Mouse (Mus musculus): Measurements from ENCODE around the gene Sh3bp2. TPM values are rescaled to one million over a fixed set of nuclear protein-coding genes. Genes with fewer than 3 reads are reported as not detected.
A peak's percentile ranks its signal among the peaks of the same experiment; 100 is the strongest.

Sh3bp2 gene
- polyA plus RNA-seq, 1 experiment from 2014 or later = 6.5 TPM

- H3K9me3 ChIP-seq (replicated peaks; ENCODE audit: control insufficient read depth, low read length) = no peaks in the 10 kb centered on the region
- peaks cover 8% of the 10 kb centered on the region for H3K4me1 ChIP-seq (ENCODE audit: control insufficient read depth, low read depth, low read length)
- 66% methylated on average over 5 of the region's 5 CpGs for WGBS (ENCODE audit: insufficient replicate concordance)
Observed at GRCm38 (mm10) chr5:34533066-34533465, 7.4 kb downstream of the Sh3bp2 start.

GRCm38 (mm10) chr5:34533820-34534219, 8.2 kb downstream of the Sh3bp2 start:
- Histone ChIP-seq H3K27me3 (ENCODE audit: control insufficient read depth, insufficient read depth, low read depth, low read length) (no peaks in the 10 kb centered on the region), H3K27ac (ENCODE audit: low read length) (peak overlapping the region; percentile 28), H3K4me3 (ENCODE audit: low read depth, low read length) (no peak overlapping the region), H3K36me3 (ENCODE audit: control insufficient read depth, insufficient read depth) (no peaks in the 10 kb centered on the region), H3K4me2 (ENCODE audit: low read depth, low read length) (no peak overlapping the region), H3K9ac (ENCODE audit: low read depth, low read length) (no peak overlapping the region), H3K4me1 (ENCODE audit: control insufficient read depth, low read depth, low read length) (peaks cover 10% of the 10 kb centered on the region), H3K9me3 (replicated peaks; ENCODE audit: control insufficient read depth, low read length) (no peaks in the 10 kb centered on the region)
- 48% methylated on average over 3 of the region's 3 CpGs for WGBS (ENCODE audit: insufficient replicate concordance)
- ATAC-seq (ENCODE audit: low read depth) = no peak

More at GRCm38 (mm10) chr5:34533066-34533465, 7.4 kb downstream of the Sh3bp2 start:
- no peaks in the 10 kb centered on the region for H3K27me3 ChIP-seq (ENCODE audit: control insufficient read depth, insufficient read depth, low read depth, low read length)
- no peak overlapping the region for H3K9ac ChIP-seq (ENCODE audit: low read depth, low read length)
- no peaks in the 10 kb centered on the region for H3K36me3 ChIP-seq (ENCODE audit: control insufficient read depth, insufficient read depth)
- H3K4me3 ChIP-seq (ENCODE audit: low read depth, low read length) = no peak overlapping the region
- no peak for ATAC-seq (ENCODE audit: low read depth)
- no peak overlapping the region for H3K4me2 ChIP-seq (ENCODE audit: low read depth, low read length)
- peak overlapping the region; percentile 28; the same call in 1 of the 2 replicates for H3K27ac ChIP-seq (ENCODE audit: low read length)

- peaks cover 10% of the 10 kb centered on the region for H3K4me1 ChIP-seq (ENCODE audit: control insufficient read depth, low read depth, low read length)
- no peaks in the 10 kb centered on the region for H3K36me3 ChIP-seq (ENCODE audit: control insufficient read depth, insufficient read depth)
- H3K4me3 ChIP-seq (ENCODE audit: low read depth, low read length) = no peak overlapping the region
- H3K27me3 ChIP-seq (ENCODE audit: control insufficient read depth, insufficient read depth, low read depth, low read length) = no peaks in the 10 kb centered on the region
- H3K9ac ChIP-seq (ENCODE audit: low read depth, low read length) = no peak overlapping the region
- 62% methylated on average over 5 of the region's 5 CpGs for WGBS (ENCODE audit: insufficient replicate concordance)
- no peak overlapping the region for H3K4me2 ChIP-seq (ENCODE audit: low read depth, low read length)
- no peak overlapping the region for H3K27ac ChIP-seq (ENCODE audit: low read length)
- H3K9me3 ChIP-seq (replicated peaks; ENCODE audit: control insufficient read depth, low read length) = no peaks in the 10 kb centered on the region
- no peak for ATAC-seq (ENCODE audit: low read depth)
Observed at GRCm38 (mm10) chr5:34534776-34535581, 9.3 kb downstream of the Sh3bp2 start.

- Histone ChIP-seq H3K36me3 (ENCODE audit: control insufficient read depth, insufficient read depth) (no peaks in the 10 kb centered on the region), H3K4me2 (ENCODE audit: low read depth, low read length) (no peak overlapping the region), H3K27me3 (ENCODE audit: control insufficient read depth, insufficient read depth, low read depth, low read length) (no peaks in the 10 kb centered on the region), H3K27ac (ENCODE audit: low read length) (no peak overlapping the region), H3K4me1 (ENCODE audit: control insufficient read depth, low read depth, low read length) (peaks cover 6% of the 10 kb centered on the region), H3K9me3 (replicated peaks; ENCODE audit: control insufficient read depth, low read length) (no peaks in the 10 kb centered on the region), H3K9ac (ENCODE audit: low read depth, low read length) (no peak overlapping the region), H3K4me3 (ENCODE audit: low read depth, low read length) (no peak overlapping the region)
- no peak for ATAC-seq (ENCODE audit: low read depth)
- 64% methylated on average over 7 of the region's 7 CpGs for WGBS (ENCODE audit: insufficient replicate concordance)
Observed at GRCm38 (mm10) chr5:34535831-34536230, 10.2 kb downstream of the Sh3bp2 start.

GRCm38 (mm10) chr5:34538079-34538478, 12.4 kb downstream of the Sh3bp2 start:
- Histone ChIP-seq H3K9ac (ENCODE audit: low read depth, low read length) (no peak overlapping the region), H3K4me3 (ENCODE audit: low read depth, low read length) (no peak overlapping the region), H3K4me2 (ENCODE audit: low read depth, low read length) (no peak overlapping the region), H3K9me3 (replicated peaks; ENCODE audit: control insufficient read depth, low read length) (no peaks in the 10 kb centered on the region), H3K27ac (ENCODE audit: low read length) (no peak overlapping the region), H3K27me3 (ENCODE audit: control insufficient read depth, insufficient read depth, low read depth, low read length) (no peaks in the 10 kb centered on the region), H3K36me3 (ENCODE audit: control insufficient read depth, insufficient read depth) (no peaks in the 10 kb centered on the region), H3K4me1 (ENCODE audit: control insufficient read depth, low read depth, low read length) (peaks cover 5% of the 10 kb centered on the region; the same call in 1 of the 2 replicates)
- no peak for ATAC-seq (ENCODE audit: low read depth)
- 41% methylated on average over 7 of the region's 7 CpGs for WGBS (ENCODE audit: insufficient replicate concordance)

- Histone ChIP-seq H3K27ac (ENCODE audit: low read length) (no peak overlapping the region), H3K4me1 (ENCODE audit: control insufficient read depth, low read depth, low read length) (peaks cover 3% of the 10 kb centered on the region; the same call in 1 of the 2 replicates), H3K4me3 (ENCODE audit: low read depth, low read length) (no peak overlapping the region), H3K9ac (ENCODE audit: low read depth, low read length) (no peak overlapping the region), H3K36me3 (ENCODE audit: control insufficient read depth, insufficient read depth) (no peaks in the 10 kb centered on the region), H3K4me2 (ENCODE audit: low read depth, low read length) (no peak overlapping the region), H3K27me3 (ENCODE audit: control insufficient read depth, insufficient read depth, low read depth, low read length) (no peaks in the 10 kb centered on the region), H3K9me3 (replicated peaks; ENCODE audit: control insufficient read depth, low read length) (no peaks in the 10 kb centered on the region)
- no peak for ATAC-seq (ENCODE audit: low read depth)
- WGBS (ENCODE audit: insufficient replicate concordance) = 23% methylated on average over 5 of the region's 5 CpGs
Observed at GRCm38 (mm10) chr5:34538527-34538926, 12.9 kb downstream of the Sh3bp2 start.

GRCm38 (mm10) chr5:34539121-34539520, 13.5 kb downstream of the Sh3bp2 start:
- ATAC-seq (ENCODE audit: low read depth) = no peak
- no peak overlapping the region for H3K4me3 ChIP-seq (ENCODE audit: low read depth, low read length)
- 52% methylated on average over 2 of the region's 2 CpGs for WGBS (ENCODE audit: insufficient replicate concordance)
- H3K9me3 ChIP-seq (replicated peaks; ENCODE audit: control insufficient read depth, low read length) = no peaks in the 10 kb centered on the region
- H3K27ac ChIP-seq (ENCODE audit: low read length) = no peak overlapping the region
- H3K4me2 ChIP-seq (ENCODE audit: low read depth, low read length) = no peak overlapping the region
- H3K36me3 ChIP-seq (ENCODE audit: control insufficient read depth, insufficient read depth) = no peaks in the 10 kb centered on the region
- peaks cover 3% of the 10 kb centered on the region; the same call in 1 of the 2 replicates for H3K4me1 ChIP-seq (ENCODE audit: control insufficient read depth, low read depth, low read length)
- H3K27me3 ChIP-seq (ENCODE audit: control insufficient read depth, insufficient read depth, low read depth, low read length) = no peaks in the 10 kb centered on the region
- H3K9ac ChIP-seq (ENCODE audit: low read depth, low read length) = no peak overlapping the region

GRCm38 (mm10) chr5:34542166-34542565, 16.5 kb downstream of the Sh3bp2 start:
- Histone ChIP-seq H3K4me1 (ENCODE audit: control insufficient read depth, low read depth, low read length) (peaks cover 3% of the 10 kb centered on the region; the same call in 1 of the 2 replicates), H3K27me3 (ENCODE audit: control insufficient read depth, insufficient read depth, low read depth, low read length) (no peaks in the 10 kb centered on the region), H3K4me2 (ENCODE audit: low read depth, low read length) (no peak overlapping the region), H3K4me3 (ENCODE audit: low read depth, low read length) (no peak overlapping the region), H3K9me3 (replicated peaks; ENCODE audit: control insufficient read depth, low read length) (no peaks in the 10 kb centered on the region), H3K9ac (ENCODE audit: low read depth, low read length) (no peak overlapping the region), H3K27ac (ENCODE audit: low read length) (peak overlapping the region; percentile 42; the same call in 1 of the 2 replicates), H3K36me3 (ENCODE audit: control insufficient read depth, insufficient read depth) (no peaks in the 10 kb centered on the region)
- no peak for ATAC-seq (ENCODE audit: low read depth)
- 74% methylated on average over 1 of the region's 1 CpGs for WGBS (ENCODE audit: insufficient replicate concordance)

GRCm38 (mm10) chr5:34543114-34543513, 17.5 kb downstream of the Sh3bp2 start:
- Histone ChIP-seq H3K4me1 (ENCODE audit: control insufficient read depth, low read depth, low read length) (peaks cover 3% of the 10 kb centered on the region; the same call in 1 of the 2 replicates), H3K9ac (ENCODE audit: low read depth, low read length) (no peak overlapping the region), H3K27ac (ENCODE audit: low read length) (peak overlapping the region; percentile 42), H3K4me3 (ENCODE audit: low read depth, low read length) (peak overlapping the region; percentile 31), H3K36me3 (ENCODE audit: control insufficient read depth, insufficient read depth) (no peaks in the 10 kb centered on the region), H3K9me3 (replicated peaks; ENCODE audit: control insufficient read depth, low read length) (no peaks in the 10 kb centered on the region), H3K27me3 (ENCODE audit: control insufficient read depth, insufficient read depth, low read depth, low read length) (no peaks in the 10 kb centered on the region), H3K4me2 (ENCODE audit: low read depth, low read length) (no peak overlapping the region)
- ATAC-seq (ENCODE audit: low read depth) = 0 out of 2 replicates have a peak, but pooled peaks have one; percentile 25
- 19% methylated on average over 4 of the region's 4 CpGs for WGBS (ENCODE audit: insufficient replicate concordance)
